Mouse (Mus musculus) thymus, adult 18-20 months (tissue): ENCODE measurements around the gene Rars2.

ENCODE experiments used
- DNase-seq, 2 experiments: peaks; one replicate each; pipeline ENCODE4 v3.0.0; 2022; ENCODE audit warnings: mixed read lengths in 2 of 2

Gene Rars2

DNA sequence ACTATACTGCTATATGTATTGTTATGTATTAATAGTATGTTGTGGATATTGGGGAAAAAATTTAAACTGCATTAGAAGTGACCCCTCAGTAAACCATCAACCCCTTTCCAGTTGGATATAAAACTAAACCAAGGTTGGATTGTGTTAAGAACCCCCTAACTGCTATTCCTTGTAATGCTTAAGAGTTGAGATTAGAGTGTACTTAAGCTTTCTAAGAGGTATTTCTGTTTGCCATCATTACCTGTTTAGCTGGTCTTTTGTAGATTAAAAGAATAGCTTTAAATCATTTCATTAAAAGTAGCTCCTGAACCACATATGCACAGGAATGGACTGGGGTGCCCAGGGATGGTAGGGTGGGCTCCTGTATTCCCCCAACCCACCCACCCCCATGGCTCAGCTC lies 30.0 kb downstream of the Rars2 start:
- no peak for DNase-seq

- DNase-seq, result no peak
Measured at GRCm38 (mm10) chr4:34653179-34653578, 38.4 kb downstream of the Rars2 start.

- DNase-seq, result no peak
Measured at GRCm38 (mm10) chr4:34656101-34656500, 41.3 kb downstream of the Rars2 start.

DNA sequence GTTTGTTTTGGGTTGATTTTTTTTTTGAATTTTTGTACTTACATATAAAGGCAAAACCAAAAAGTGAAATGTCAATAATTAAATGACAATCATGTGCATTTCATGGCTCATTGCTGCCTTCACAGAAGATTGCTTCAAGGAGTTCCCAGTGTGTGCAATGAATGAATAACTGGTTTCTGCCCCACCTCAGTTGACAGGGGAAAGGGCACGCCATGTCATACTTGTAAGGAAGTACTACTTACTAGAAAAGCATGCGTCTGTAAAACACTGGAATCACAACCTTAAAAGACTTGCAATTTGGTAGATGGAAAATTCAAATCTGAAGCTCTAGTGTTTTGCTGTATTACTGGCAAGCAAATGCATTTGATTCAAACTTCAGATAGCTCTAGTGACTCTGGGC lies 44.3 kb downstream of the Rars2 start:
- DNase-seq, result no peak

DNA sequence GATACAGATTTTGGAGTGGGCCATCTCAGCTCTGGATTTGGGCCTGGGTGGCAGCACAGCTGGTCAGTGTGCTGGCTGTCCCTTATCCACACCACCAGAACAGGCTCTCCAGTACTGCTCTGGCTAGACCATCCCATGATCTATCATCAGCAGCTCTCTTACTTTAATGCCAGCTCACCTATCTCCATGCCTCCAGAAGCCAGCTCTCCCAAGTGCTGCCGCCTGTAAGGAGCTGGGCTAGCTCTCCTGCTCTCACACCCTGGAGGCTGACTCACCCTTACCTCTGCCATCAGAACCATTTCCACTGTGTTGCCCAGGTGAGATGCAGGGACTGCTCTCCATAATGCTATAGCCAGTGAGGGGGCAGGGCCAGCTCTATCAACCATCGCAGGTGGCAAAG lies 46.8 kb downstream of the Rars2 start:
- no peak for DNase-seq

GRCm38 (mm10) chr4:34661927-34662326 lies 47.2 kb downstream of the Rars2 start:
- no peak for DNase-seq

DNA sequence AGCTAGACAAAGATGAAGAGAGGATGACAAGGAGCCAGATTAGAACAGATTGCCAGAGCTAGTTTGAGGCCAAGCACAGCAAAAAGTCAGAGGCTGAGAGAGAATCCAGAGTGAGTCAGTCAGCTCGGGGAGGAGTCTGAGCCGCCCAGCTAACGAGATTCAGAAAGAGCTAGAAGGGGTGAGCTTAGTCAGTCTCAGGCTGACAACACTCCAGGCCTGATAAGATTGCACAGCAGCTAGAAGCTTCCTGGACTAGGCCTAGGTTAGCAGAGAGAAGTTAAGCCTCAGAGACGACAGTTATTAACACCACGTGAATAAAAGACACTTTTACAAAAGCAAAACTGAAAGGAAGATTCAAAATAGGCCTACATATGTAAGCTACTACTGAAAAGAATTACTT lies 53.2 kb downstream of the Rars2 start:
- DNase-seq, result no peak

DNA sequence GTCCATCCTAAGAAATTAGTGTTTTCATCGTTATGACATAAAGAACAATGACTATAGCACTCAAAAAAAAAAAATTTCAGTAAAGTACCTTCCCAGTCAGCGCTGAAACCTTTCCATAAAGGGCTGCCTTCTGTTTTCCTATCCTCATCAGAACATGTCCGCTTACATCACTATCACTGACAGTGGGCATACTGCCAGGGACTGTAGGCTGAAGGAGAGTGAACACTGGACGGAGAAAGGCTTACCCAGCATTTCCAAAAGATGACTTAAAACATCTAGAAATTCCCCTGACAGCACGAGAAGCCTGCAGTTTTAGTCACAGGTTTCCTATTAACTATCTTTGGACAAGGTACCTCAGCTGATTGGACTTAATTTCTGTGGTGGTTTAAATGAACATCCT lies 59.0 kb downstream of the Rars2 start:
- no peak for DNase-seq

- no peak for DNase-seq
Measured at GRCm38 (mm10) chr4:34680530-34680929, 65.8 kb downstream of the Rars2 start.

- DNase-seq, result peak; percentile 90 to 92
Measured at GRCm38 (mm10) chr4:34686874-34687567, 72.3 kb downstream of the Rars2 start, which contains the start of gene Slc35a1. Gene Slc35a1, minus strand, starts transcription at chr4:34687438.

- no peak for DNase-seq
Measured at GRCm38 (mm10) chr4:34688021-34688420, 73.3 kb downstream of the Rars2 start.

DNA sequence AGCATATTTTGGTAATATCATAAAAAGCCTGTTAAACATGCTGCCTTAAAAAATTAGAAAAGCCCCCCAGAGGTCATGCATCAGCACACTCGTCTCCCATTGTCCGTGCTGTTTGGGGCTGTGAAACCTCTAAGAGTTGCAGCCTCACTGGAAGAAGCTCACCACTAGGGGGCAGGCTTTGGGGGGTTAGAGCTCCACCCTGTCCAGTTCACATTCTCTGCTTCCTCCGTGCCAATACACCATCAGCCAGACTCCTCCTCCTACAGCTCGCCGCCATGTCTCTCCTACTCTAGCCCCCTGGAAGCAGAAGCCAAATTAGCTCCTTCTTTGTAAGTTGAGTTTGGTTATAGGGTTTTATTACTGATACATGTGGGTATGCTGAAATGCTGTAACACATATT lies 86.8 kb downstream of the Rars2 start:
- DNase-seq, result peak; percentile 14 to 15

- no peak for DNase-seq
Measured at GRCm38 (mm10) chr4:34702231-34702630, 87.5 kb downstream of the Rars2 start.

- no peak for DNase-seq
Measured at GRCm38 (mm10) chr4:34703029-34703428, 88.3 kb downstream of the Rars2 start.

GRCm38 (mm10) chr4:34707248-34707647 lies 92.5 kb downstream of the Rars2 start:
- DNase-seq, result no peak

DNA sequence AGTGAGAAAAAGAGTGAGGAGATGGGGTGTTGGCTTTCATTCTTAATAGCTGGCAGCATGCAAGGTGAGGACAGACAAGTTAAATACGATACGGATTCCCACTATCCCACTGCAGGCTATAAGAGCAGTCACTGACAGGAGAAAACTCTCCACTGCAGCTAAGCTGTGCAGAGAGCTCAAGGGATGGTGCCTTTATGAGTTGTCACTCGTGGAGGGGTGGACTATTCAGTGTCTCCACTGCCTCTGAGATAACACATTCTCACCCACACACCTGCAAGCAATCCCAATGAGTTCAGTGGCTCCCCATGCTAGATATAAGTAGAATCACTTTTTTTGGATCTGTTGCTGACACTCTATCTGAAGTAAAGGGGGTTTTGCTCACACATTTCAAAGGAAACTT lies 93.4 kb downstream of the Rars2 start:
- no peak for DNase-seq
